Mouse (Mus musculus): ENCODE measurements around the gene Ano8.
A peak's percentile ranks its signal among the peaks of the same experiment; 100 is the strongest.

Gene Ano8

DNA sequence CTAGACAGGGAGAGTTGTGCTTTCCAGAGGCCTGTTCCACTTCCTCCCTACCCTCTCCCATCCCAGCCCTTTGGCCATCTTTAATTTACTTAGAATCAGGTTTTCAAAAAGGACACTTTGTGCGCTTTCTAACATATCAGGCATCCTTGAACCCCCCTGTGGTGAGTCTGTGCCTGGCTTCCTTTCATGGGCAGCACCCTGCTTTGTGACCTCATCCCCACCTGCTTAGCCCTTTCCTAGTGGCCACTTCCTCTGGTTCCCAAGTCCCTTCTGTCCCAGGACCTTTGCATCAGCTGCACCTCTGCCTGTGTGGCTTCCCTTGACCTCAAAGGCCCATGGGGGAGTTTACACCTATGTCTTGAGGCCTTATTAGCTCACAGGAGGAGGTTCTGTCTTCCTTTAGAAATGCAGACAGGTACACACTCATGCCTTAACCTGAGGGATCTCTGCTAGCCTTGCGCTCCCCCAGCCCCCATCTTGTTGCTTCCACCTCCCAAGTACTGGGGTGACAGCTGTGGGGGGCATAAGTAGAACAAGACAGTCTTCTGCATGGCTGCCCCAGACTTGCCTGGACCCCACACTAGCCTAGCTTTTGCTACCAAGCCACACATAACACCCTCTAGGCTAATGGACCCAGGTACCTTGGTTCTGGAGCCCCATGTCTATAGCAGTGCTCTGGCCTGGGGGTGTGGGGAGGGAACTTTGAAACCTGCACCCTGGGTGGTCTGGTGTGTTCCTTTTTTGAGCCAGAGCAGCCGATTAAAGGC, 15.4 kb downstream of the Ano8 start:
- DNase-seq = no peak

- DNase-seq = peak; percentile 74
These were observed 16.4 kb downstream of the Ano8 start for GRCm38 (mm10) chr8:71469411-71469810.

GRCm38 (mm10) chr8:71468916-71469315, 16.8 kb downstream of the Ano8 start, which contains the start of gene Dda1:
Dda1 (plus strand) TSS chr8:71469199.
- DNase-seq = peak; percentile 98

- DNase-seq = no peak
These were observed 17.8 kb downstream of the Ano8 start for GRCm38 (mm10) chr8:71468001-71468400.

- DNase-seq = no peak
These were observed 18.6 kb downstream of the Ano8 start for GRCm38 (mm10) chr8:71467201-71467600.

GRCm38 (mm10) chr8:71466198-71466597, 19.6 kb downstream of the Ano8 start:
- no peak for DNase-seq

GRCm38 (mm10) chr8:71465733-71466132, 20.0 kb downstream of the Ano8 start:
- no peak for DNase-seq

DNA sequence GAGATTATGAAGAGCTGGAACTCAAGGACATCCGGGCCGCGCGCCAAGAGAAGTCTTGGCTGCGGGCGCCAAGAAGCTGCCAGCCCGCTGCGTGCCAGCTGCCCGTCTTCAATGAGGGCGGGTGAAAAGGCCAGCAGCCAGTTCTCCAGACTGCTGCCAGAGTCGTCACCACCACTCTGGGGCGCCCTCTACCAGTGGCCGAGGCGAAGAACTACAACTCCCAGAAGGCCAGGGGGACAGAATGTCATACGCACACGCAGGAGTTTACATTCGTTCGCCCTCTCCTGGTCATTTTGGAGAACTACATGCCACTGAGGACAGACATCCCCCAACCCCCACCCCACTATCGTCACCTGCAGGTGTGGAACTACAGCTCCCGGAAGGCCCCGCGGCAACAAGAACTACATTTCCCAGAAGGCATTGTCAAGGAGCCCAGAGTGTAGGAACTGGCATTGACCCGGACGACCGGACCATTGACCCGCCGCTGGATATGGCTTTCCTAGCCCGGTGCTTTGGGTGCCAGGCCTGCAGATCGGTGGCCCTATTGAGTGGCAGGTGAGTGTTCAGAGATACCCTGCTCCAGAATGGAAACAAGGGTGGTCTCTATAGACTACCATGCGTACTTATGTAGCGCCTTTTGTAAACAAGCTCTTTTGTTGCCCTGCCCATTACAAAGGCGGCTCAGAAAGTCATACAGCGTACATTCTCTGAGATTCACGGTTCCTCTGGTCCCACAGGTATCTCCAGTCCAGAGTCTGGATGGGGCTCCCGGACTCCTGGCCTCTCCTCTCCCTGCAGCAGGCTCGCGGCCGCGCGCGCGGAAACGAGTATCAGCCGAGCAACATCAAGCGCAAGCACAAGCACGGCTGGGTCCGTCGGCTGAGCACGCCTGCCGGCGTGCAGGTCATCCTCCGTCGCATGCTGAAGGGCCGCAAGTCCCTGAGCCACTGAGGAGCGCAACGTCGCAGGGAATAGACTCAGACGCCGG, 21.0 kb downstream of the Ano8 start, which contains the start of gene Mrpl34:
Mrpl34 (plus strand) TSS at position 447 of the 988 bp plus-strand sequence.
- peak; percentile 97 for DNase-seq

DNA sequence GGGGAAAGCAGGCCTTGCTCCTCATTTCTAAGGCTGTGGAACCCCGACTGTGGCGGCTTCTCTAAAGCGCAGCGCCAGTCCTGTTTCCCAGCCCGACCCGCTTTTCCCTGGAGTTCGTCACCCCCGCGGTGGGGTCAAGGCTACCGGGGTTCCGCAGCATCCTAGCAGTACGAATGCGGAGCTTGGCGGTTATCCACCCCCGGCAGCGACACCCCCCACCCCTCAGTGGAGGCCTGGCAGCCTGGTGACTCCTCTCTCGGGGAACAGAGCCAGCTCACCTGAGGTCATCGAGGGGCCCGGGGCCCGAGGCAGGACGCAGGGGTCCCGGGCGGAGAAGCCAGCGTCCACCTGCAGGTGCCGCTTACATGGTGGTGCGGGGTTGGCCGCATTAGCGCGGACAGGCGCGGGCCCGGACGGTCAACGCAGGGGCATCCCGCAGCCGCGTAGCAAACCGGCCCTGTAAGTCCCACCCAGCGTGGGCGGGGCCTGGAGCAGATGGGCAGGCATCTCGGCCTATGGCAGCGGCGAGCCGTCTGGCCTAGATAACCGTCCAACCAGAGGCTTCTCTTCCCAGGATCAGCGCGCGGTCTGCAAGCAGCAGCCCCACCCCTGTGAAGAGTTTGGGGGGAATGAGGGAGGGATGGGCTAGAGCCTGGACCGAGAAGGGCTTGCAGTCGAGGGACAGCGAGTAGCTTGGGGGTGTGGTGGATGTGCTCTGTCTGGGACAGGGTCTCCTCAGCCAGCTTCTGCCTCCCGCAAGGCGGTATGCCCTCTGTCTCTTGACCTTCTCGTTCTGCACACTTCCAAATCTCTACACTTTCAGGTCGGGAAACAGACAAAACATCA, 22.4 kb downstream of the Ano8 start, which contains the start of gene Abhd8:
Abhd8 (minus strand) TSS at position 468 of the 846 bp plus-strand sequence.
- DNase-seq = peak; percentile 98

- peak; percentile 67 for DNase-seq
These were observed 23.0 kb downstream of the Ano8 start for GRCm38 (mm10) chr8:71462786-71463185.

- no peak for DNase-seq
These were observed 23.6 kb downstream of the Ano8 start for GRCm38 (mm10) chr8:71462191-71462590.

DNA sequence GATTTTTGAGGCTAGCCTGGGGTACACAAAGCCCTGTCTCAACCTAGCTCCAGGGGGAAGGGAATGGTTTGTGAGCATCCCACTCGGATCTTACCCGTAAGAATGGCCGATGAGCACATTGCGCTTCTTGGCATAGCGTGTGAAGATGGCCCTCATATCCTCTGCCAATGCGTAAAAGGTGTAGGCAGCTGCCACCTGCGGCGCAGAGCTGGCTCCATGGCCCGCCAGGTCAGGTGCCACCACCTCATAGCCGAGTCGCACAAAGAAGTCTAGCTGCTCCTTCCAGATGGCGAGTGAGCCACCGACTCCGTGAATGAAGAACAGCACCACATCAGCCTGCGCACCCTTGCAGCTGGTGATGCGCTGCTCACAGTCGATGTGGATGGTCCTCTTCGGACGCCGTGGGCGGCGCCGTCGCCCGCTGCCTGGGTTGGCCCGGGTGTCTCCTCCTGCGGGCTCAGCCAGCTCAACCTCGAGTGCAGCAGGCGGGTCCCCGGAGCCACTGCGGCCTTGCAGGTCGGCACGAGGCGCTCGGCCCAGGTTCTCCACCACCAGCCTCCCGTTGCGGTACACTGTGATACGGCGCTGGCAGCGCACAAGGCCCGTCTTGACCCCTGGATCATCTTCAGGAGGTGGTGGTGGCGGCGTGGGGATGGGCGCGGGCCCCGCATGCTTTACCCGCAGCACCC, 24.5 kb downstream of the Ano8 start:
- no peak for DNase-seq

DNA sequence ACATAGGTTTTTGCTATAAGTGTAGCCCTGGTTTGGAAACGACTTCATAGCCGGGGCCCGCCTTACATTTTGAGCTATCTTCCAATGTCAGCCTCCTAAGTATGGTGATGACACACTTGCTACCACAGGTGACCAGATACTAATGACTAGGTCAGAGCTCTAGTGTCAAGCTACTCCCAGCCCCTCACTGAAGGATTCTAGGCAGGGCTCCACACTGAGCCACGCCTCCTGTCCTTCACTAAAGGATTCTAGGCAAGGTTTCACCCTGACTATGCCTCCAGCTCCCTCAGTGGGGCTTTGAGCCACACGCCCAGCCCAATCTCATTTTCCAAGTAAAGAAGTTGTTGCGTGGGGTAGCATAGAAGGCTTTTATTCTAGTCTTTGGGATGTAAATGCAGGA, 25.0 kb downstream of the Ano8 start:
- DNase-seq = no peak

GRCm38 (mm10) chr8:71457659-71458270, 28.0 kb downstream of the Ano8 start:
- DNase-seq = no peak

GRCm38 (mm10) chr8:71456906-71457305, 28.9 kb downstream of the Ano8 start:
- no peak for DNase-seq

DNA sequence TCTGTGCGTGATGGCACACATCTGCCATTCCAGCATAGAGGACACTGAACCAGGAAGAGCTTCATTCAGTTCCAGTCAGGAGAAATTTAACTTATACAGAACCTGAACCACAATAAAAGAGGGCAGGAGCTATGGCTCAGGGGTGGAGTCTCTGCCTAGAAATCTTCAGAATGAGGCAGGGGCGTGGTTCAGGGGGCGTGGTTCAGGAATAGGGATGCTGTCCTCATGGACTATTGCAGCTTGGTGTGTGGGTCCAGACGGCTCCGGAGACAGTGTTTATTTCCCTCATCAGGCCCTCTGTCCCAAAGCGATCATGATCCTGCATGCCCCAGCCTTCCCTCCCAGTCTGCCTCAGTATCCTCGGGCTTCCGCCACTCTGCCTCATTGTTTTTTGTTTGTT, 31.1 kb downstream of the Ano8 start:
- no peak for DNase-seq

GRCm38 (mm10) chr8:71452669-71453068, 33.1 kb downstream of the Ano8 start:
- no peak for DNase-seq

DNA sequence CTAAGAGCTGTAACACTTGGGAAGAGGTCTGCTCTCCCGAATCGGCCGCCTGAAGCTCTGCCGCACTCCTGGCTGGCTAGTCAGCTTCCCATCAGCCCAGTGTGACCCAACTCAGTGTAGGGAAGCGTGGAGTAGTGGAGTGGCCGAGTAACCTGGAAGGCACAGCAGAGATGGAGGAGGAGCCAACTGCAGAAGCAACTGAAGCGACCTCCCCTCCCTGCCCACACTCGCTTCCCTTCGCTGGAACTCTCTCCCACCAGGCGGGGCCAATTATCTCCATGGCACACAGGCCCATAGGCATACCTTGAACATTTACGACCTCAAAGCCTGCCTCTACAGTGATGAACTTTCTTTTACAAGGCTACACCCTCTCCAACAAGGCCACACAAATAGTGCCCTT, 34.0 kb downstream of the Ano8 start:
- DNase-seq = no peak

- DNase-seq = no peak
These were observed 34.4 kb downstream of the Ano8 start for GRCm38 (mm10) chr8:71451337-71451736.

DNA sequence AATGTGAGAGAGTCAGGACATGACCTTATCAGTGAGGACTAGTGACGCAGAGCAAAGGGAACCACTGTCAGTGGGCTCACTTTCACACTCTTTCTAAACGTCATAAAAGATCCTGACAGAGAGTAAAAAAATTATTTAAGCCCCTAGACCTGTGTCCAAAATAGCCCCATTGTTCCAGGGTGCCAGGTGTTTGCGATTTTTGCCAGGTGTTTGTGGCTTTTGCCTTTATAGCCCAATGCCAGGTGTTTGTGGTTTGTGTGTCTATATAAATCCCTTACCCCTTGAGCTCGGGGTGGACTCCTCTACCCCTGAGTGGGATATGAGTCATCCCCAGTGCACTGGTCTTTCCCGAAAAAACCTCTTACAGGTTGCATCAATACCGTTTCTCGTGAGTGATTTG, 40.7 kb downstream of the Ano8 start:
- DNase-seq = no peak

- DNase-seq = peak; percentile 57
These were observed 44.4 kb downstream of the Ano8 start for GRCm38 (mm10) chr8:71441404-71441803.

All from kidney, postnatal 10 days (tissue).